ENCODE assay signal across 16 mouse cellular contexts in the genomic region with DNA sequence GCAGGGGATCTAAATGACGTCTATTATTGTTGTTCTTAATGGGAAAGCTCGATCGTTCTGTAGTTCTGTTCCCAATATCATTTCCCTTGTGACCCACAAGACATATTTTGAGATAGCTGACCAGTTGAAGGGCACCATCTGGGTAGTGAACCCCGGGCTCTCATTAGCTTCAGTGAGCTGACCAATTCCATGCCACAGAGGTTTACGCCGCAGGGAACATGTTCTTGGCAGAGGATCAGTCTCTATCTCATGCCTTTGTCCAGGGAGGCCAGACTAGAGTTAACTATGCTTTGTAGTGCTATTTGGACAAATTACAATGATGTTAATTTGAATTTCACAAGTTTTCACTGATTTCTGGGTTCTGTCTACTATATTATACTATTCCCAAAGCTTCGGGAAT.
"Had no signal": no experiment of that assay in that cellular context is flagged by ENCODE, and none has a peak within 500 bp of the region (broad histone marks: within the 10 kb centered on the region; RNA-seq: fewer than 3 reads in every experiment).

No protein-coding gene starts in this region.

- DNase-seq: kidney, postnatal 25 days; layer of hippocampus, adult 9-11 months; liver, postnatal 0 days; lung, embryonic 14.5 days; thymus, adult 18-20 months; thymus, postnatal 36 days had no signal

- H3K4me3 ChIP-seq: layer of hippocampus, adult 2 months; limb, embryonic 12.5 days; limb, embryonic 15.5 days; midbrain, embryonic 12.5 days; midbrain, embryonic 15.5 days had no signal

- H3K36me3 ChIP-seq: limb, embryonic 12.5 days; limb, embryonic 15.5 days; midbrain, embryonic 12.5 days; midbrain, embryonic 15.5 days had no signal

- H3K9ac ChIP-seq: limb, embryonic 12.5 days; limb, embryonic 15.5 days; liver, embryonic 14.5 days; liver, postnatal 0 days; lung, embryonic 14.5 days; midbrain, embryonic 12.5 days; midbrain, embryonic 15.5 days had no signal

- H3K4me1 ChIP-seq: limb, embryonic 15.5 days; midbrain, embryonic 12.5 days; midbrain, embryonic 15.5 days had no signal

- ATAC-seq: liver, postnatal 0 days; lung, postnatal 0 days; midbrain, embryonic 15.5 days had no signal

- H3K27me3 ChIP-seq: limb, embryonic 12.5 days; limb, embryonic 15.5 days; midbrain, embryonic 15.5 days had no signal

- H3K4me2 ChIP-seq: limb, embryonic 12.5 days; limb, embryonic 15.5 days; liver, embryonic 11.5 days; lung, embryonic 14.5 days; midbrain, embryonic 12.5 days; midbrain, embryonic 15.5 days had no signal

- H3K27ac ChIP-seq: kidney, postnatal 0 days; layer of hippocampus, adult 2 months; limb, embryonic 12.5 days; limb, embryonic 15.5 days; liver, embryonic 14.5 days; macrophage; midbrain, embryonic 12.5 days; midbrain, embryonic 15.5 days had no signal

- H3K9me3 ChIP-seq: limb, embryonic 12.5 days; limb, embryonic 15.5 days; midbrain, embryonic 12.5 days; midbrain, embryonic 15.5 days had no signal
